Mouse (Mus musculus) macrophage (primary cell): Measurements from ENCODE around the gene Gm8374. TPM values are rescaled to one million over a fixed set of nuclear protein-coding genes. Genes with fewer than 3 reads are reported as not detected.
"Not testable (repeated sequence)": the region's sequence is repeated elsewhere in the genome, so short reads cannot be mapped to it uniquely, and the experiment has no call there.

Experiments
- H3K27ac ChIP-seq: fragments of 350-480 bp; formaldehyde crosslinking; 2 replicates; pipeline ENCODE4 v1.9.0; 2021
- H3K36me3 ChIP-seq: fragments of 350-480 bp; formaldehyde crosslinking; 2 replicates; pipeline ENCODE4 v1.9.0; 2021; ENCODE audit errors: inconsistent target
- H3K4me3 ChIP-seq: fragments of 350-480 bp; formaldehyde crosslinking; 2 replicates; pipeline ENCODE4 v1.9.0; 2021; ENCODE audit errors: inconsistent target
- H3K79me2 ChIP-seq: fragments of 350-480 bp; formaldehyde crosslinking; 2 replicates; pipeline ENCODE4 v1.9.0; 2021; ENCODE audit errors: inconsistent target
- WGBS: methylation state at CpG from one replicate; pipeline ENCODE4 v1.1.7; 2026; ENCODE audit warnings: inconsistent platforms; ENCODE audit not compliant: missing documents; 5-methylcytosine and 5-hydroxymethylcytosine counted together
- polyA plus RNA-seq: library from polyadenylated mRNA; stranded (reverse); fragments of 250-400 nt; gene quantifications from 3 replicates; pipeline ENCODE4 v1.2.4, GENCODE M21; 2018; ENCODE audit warnings: inconsistent platforms
- total RNA-seq, 78 experiments: library from RNA; depleted of rRNA; stranded (reverse); fragments of 250-400 nt; gene quantifications; 1 replicate in 9 of 78; 2 replicates in 24 of 78; 3 replicates in 43 of 78; 4 replicates in 2 of 78; pipeline ENCODE4 v1.2.4; 2018; ENCODE audit warnings: inconsistent platforms in 56 of 78

Gene Gm8374
- not detected for total RNA-seq (2018; cell fraction: chromatin; rRNA removed)
- not detected for total RNA-seq (2018; cell fraction: cytosol; rRNA removed)
- not detected for total RNA-seq (2018; cell fraction: nucleus; rRNA removed)
- not detected in 3 replicates for polyA plus RNA-seq

DNA sequence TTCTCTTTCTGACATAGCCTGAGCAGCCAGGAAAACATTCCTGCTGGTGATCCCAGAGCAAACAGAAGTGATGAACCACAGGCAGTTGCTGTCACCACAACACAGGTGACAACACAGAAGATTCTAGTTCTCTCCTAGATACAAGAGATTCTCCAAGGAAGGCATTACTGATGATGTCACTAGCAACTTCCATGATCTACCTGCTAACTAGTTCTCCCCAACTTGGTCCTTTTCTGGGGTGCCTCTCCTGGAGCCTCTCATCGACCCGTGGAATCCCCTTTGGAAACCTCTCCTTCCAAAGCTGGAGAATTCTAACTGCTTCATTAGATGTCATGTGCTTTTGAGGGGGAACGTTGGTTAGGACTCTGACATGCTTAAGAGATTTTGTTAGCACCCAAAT is at the start of gene Gm8374:
Gene Gm8374 (minus strand): TSS at position 101 of the 400 bp plus-strand sequence.
- WGBS, result no CpG with 5 or more reads among the region's 3 CpGs
- H3K27ac ChIP-seq, H3K36me3 ChIP-seq, H3K79me2 ChIP-seq, H3K4me3 ChIP-seq: not testable (repeated sequence)

DNA sequence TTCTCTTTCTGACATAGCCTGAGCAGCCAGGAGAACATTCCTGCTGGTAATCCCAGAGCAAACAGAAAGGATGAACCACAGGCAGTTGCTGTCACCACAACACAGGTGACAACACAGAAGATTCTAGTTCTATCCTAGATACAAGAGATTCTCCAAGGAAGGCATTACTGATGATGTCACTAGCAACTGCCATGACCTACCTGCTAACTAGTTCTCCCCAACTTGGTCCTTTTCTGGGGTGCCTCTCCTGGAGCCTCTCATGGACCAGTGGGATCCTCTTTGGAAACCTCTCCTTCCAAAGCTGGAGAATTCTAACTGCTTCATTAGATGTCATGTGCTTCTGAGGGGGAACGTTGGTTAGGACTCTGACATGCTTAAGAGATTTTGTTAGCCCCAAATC is 32.6 kb downstream of the Gm8374 start, which contains the start of gene Gm5797:
Gene Gm5797 (minus strand): TSS at position 101 of the 400 bp plus-strand sequence.
- no CpG with 5 or more reads among the region's 1 CpGs for WGBS
- not testable (repeated sequence) for H3K79me2 ChIP-seq, H3K4me3 ChIP-seq, H3K36me3 ChIP-seq, H3K27ac ChIP-seq

GRCm38 (mm10) chr14:7315093-7315492 is 49.8 kb downstream of the Gm8374 start:
- H3K79me2 ChIP-seq, H3K4me3 ChIP-seq, H3K36me3 ChIP-seq, H3K27ac ChIP-seq: not testable (repeated sequence)
- 6% methylated on average over 9 of the region's 19 CpGs for WGBS

- H3K4me3 ChIP-seq, result not testable (repeated sequence)
These were observed 50.3 kb downstream of the Gm8374 start, which contains the start of gene Gm3739 for GRCm38 (mm10) chr14:7314661-7315060. Gene Gm3739 (minus strand): TSS chr14:7315049.

More at GRCm38 (mm10) chr14:7314661-7315060, 50.3 kb downstream of the Gm8374 start, which contains the start of gene Gm3739:
- not testable (repeated sequence) for H3K79me2 ChIP-seq, H3K27ac ChIP-seq, H3K36me3 ChIP-seq
- 4% methylated on average over 5 of the region's 35 CpGs for WGBS

Other genes starting within 250 kb of the Gm8374 start
- not detected in 3 replicates for gene Gm6676, start 239.7 kb downstream of the Gm8374 start, polyA plus RNA-seq
- not detected in 3 replicates for gene Gm3512, start 190.6 kb downstream of the Gm8374 start, polyA plus RNA-seq
- not detected in 3 replicates for gene Gm16434, start 170.6 kb downstream of the Gm8374 start, polyA plus RNA-seq
- gene Gm3727, start 100.4 kb downstream of the Gm8374 start, polyA plus RNA-seq, result not detected in 3 replicates
- not detected in 3 replicates for gene Gm3739, start 50.1 kb downstream of the Gm8374 start, polyA plus RNA-seq
- gene Gm5797, start 32.7 kb downstream of the Gm8374 start, polyA plus RNA-seq, result not detected in 3 replicates
- gene Gm3755, start 85.8 kb upstream of the Gm8374 start, polyA plus RNA-seq, result not detected in 3 replicates
- gene Gm3752, start 118.6 kb upstream of the Gm8374 start, polyA plus RNA-seq, result not detected in 3 replicates
- gene Gm3558, start 203.4 kb upstream of the Gm8374 start, polyA plus RNA-seq, result not detected in 3 replicates
- not detected in 3 replicates for gene Gm10338, start 230.5 kb upstream of the Gm8374 start, polyA plus RNA-seq